Mouse (Mus musculus) liver, embryonic 14.5 days (tissue): ENCODE data around the gene Avl9.

ENCODE experiments used
- CTCF ChIP-seq: IDR thresholded peaks from 2 replicates; pipeline ENCODE4 v1.5.1; 2016; ENCODE audit warnings: antibody characterized with exemption, low read depth, control low read depth
- EP300 ChIP-seq: IDR thresholded peaks from 2 replicates; pipeline ENCODE4 v1.6.1; 2016; ENCODE audit warnings: antibody characterized with exemption, low read depth

DNA sequence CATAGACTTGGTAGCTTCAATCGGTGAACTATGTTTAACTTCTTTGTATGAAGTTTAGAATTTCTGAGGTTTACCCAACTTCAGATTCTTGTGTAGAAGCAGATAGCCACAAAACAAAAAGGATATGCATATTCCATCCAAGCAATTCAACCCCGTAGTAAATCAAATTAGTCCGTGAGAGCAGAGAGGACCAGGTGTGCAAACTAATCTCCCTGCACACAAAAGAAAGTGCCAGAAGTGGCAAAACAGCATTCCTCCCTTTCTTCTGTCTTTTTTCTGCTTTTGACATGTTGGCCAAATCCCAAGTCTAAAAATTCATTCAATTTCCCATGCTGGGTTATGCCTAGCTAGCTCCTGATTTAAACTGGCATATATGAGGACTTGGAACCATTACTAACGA, 22.3 kb upstream of the Avl9 start:
- no peak for TF ChIP-seq EP300
- no peak for TF ChIP-seq CTCF
